ENCODE assay signal across 16 mouse cellular contexts in genomic region chr2:173388140-173388539, GRCm38 (mm10).
A peak's percentile ranks its signal among the peaks of the same experiment; 100 is the strongest.
DNase-seq lines count a peak whose midpoint lies in the region; ATAC-seq lines count a peak whose summit lies in the region.
"Had no signal": no experiment of that assay in that cellular context is flagged by ENCODE, and none has a peak within 500 bp of the region (broad histone marks: within the 10 kb centered on the region; RNA-seq: fewer than 3 reads in every experiment).

No protein-coding gene starts in this region.

- peak; percentile 69 for ATAC-seq in granulocyte monocyte progenitor cell, adult 5-6 weeks (replicated peaks; ENCODE audit: poor library complexity, severe bottlenecking)
- ATAC-seq in neutrophil, adult 5-6 weeks (ENCODE audit: extremely low read depth, insufficient number of reproducible peaks, low FRiP score, poor library complexity, severe bottlenecking): peak; percentile 66
- ATAC-seq: forebrain, embryonic 14.5 days; forebrain, postnatal 0 days had no signal

- DNase-seq in A20 (ENCODE audit: low read depth, low spot score): peak; percentile 67
- peak; percentile 37 to 41 for DNase-seq in B cell, adult 2 months
- DNase-seq in right cerebral cortex, adult 18-20 months: no peak
- no peak for DNase-seq in layer of hippocampus, adult 9-10 months (ENCODE audit: low spot score)
- no peak for DNase-seq in lung, postnatal 10 days
- DNase-seq: adrenal gland, postnatal 10 days; adrenal gland, postnatal 36 days; cerebellum, adult 18-20 months; cerebellum, adult 9-10 months; cerebellum, postnatal 14 days; forebrain, postnatal 0 days; gastrocnemius, postnatal 25 days; heart, adult 2 months had no signal

Comparison
In these comparisons a context has a peak if more than half of its experiments do, and no peak if none do; other contexts are left out.
1. DNase-seq: peak in A20 (single experiment) and B cell, adult 2 months (2 of 2); none in right cerebral cortex, adult 18-20 months (single experiment), layer of hippocampus, adult 9-10 months (single experiment) and lung, postnatal 10 days (single experiment).